Mouse (Mus musculus): ENCODE results near the gene Mrm3. TPM values are rescaled to one million over a fixed set of nuclear protein-coding genes. Genes with fewer than 3 reads are reported as not detected.
"Not testable (repeated sequence)": the region's sequence is repeated elsewhere in the genome, so short reads cannot be mapped to it uniquely, and the experiment has no call there.

The Mrm3 gene
- 10 to 100 TPM; 12.5 to 19.1 (median 18.6) TPM for total RNA-seq (2022)

DNA sequence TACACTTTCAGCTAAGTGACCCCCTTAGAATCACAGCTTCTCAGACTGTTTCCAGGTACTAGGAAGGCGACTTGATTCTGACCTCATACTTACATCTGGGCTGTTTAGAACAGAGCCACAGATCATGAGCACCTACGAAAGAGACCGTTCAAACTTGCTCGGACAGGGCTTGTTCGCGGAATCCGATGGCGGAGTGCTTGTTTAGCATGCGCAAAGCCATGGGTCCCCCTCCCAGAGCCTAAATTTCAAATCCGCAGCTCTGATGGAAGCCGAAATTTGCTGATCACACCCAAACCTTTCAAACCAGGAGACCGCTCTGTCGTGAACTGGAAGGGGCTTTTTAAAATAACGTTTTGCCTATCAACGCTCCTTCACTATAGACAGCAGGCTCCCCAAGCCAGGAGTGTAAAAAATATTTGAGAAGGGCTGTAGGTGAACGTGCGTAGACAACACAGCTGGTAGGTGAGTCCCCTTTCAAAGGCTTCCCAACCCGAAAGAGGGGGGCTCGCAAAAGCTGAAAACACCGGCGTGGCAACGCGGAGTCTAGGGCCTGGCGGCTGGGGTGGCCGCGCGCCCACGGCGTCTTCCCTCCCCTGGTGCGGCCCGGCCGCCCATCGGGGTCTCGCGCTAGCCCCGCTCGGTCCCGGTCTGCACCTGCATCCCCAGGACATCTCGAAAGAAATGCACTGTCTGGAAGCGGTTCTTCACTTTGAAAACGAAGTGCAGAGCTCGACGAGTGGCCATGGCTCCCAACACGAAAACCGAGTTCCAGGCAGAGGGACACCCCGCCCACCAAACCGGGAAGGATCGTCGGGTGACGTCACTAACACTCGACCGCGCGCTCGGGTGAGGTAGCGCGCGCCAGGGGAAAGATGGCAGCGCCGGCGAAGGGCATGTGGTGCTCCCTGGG lies at the start of gene Mrm3, which contains the start of gene Glod4:
Mrm3 (plus strand) TSS at position 815 of the 910 bp plus-strand sequence.
Glod4 (minus strand) TSS at position 825 of the 910 bp plus-strand sequence.
- DNase-seq (ENCODE audit: low spot score in 2 of 2) = peak; percentile 81 to 91

- no peak for DNase-seq (ENCODE audit: low spot score in 2 of 2)
Observed at GRCm38 (mm10) chr11:76196275-76196976, 47.1 kb upstream of the Mrm3 start.

- DNase-seq (ENCODE audit: low spot score in 2 of 2) = no peak
Observed at GRCm38 (mm10) chr11:76196977-76197469, 46.5 kb upstream of the Mrm3 start.

- peak; percentile 74 to 86 for DNase-seq (ENCODE audit: low spot score in 2 of 2)
Observed at GRCm38 (mm10) chr11:76201761-76202674, 41.5 kb upstream of the Mrm3 start.

DNA sequence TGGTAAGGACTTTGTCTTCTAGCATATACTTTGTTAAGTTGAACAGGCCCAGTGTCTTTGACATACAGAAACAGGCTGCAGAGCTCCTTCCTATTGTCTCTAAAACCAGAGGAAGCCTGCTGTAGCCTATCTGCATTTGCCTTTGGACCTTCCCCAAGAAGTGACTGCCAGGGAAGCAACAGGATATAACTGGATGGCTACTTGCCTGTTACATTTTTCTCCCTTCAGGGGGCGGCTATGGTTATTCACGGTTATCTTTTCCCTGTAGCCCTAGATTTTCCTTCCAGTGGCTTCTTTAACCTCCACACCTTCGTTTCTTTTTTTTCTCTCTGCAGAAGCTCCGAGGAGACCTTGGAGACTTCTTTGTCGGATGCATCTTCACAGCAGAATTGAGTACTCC lies 36.7 kb upstream of the Mrm3 start:
- no peak for DNase-seq (ENCODE audit: low spot score in 2 of 2)

- DNase-seq (ENCODE audit: low spot score in 2 of 2) = no peak
Observed at GRCm38 (mm10) chr11:76210228-76210985, 33.1 kb upstream of the Mrm3 start.

DNA sequence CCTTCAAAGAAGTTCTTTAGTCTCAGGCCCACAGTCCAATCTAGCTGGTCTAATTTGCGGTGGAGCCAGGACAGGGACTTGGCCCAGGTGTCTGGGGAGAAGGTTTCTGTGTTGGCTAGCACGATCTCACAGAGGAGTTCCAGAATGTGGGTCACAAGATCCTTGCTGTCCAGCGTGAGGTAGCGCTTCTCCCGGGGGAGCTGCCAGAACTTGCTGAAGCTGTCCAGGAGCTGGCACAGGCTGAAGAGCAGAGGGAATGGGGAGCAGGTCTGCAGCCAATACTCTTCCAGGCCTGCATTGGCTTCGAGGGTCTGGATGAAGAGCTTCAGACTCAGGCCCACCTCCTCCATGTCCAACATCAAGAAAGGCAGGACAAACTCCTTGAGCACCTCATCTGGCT lies 31.9 kb upstream of the Mrm3 start:
- DNase-seq (ENCODE audit: low spot score in 2 of 2) = not testable (repeated sequence)

- no peak for DNase-seq (ENCODE audit: low spot score in 2 of 2)
Observed at GRCm38 (mm10) chr11:76213841-76214240, 29.7 kb upstream of the Mrm3 start.

DNA sequence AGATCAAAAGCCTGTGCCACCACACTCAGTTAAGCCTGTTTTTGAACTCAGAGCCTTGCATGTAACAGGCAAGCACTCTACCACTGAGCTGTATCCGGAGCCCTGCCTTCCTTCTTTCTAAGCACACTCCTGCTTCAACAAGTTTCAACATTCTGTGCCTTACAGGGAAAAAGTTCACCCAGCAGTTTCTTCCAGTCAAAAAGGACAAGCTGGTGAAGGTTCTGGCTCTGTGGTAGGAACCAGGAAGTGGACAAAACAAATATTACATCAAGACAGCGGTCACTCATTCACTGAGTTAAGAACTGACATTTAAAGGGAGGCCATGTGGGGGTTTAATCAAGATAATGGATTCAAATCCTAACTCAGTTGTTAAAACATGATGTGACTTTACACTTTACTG lies 28.5 kb upstream of the Mrm3 start:
- DNase-seq (ENCODE audit: low spot score in 2 of 2) = no peak

DNA sequence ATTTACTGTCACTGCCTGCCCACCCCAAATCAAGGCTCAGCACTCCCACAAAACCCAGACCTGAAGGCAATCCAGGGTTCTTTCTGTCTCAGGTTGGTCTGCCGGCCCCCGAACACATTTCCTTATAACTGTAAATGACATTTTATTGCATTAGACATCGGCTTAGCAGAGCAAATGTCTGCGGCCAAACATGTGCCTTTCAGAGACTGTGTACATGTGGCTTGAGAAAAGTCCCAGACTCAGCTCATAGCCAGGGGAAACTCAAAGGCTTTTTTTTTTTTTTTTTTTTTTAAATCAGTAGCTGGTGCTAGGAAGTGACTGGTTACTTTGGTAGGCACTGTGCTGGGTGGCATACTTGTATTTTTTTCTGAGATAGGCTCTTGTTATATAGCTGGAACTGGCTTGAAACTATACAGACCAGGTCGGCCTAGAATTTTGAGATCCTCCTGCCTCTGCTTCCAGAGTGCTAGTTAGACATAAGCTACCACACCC lies 27.4 kb upstream of the Mrm3 start:
- no peak for DNase-seq (ENCODE audit: low spot score in 2 of 2)

GRCm38 (mm10) chr11:76216681-76217389 lies 26.7 kb upstream of the Mrm3 start:
- no peak for DNase-seq (ENCODE audit: low spot score in 2 of 2)

GRCm38 (mm10) chr11:76217390-76217800 lies 26.1 kb upstream of the Mrm3 start, which contains the start of the genes Dbil5 and Gemin4:
Dbil5 (plus strand) TSS chr11:76217608.
Gemin4 (minus strand) TSS chr11:76217664.
- peak; percentile 94 to 95 for DNase-seq (ENCODE audit: low spot score in 2 of 2)

- DNase-seq (ENCODE audit: low spot score in 2 of 2) = no peak
Observed at GRCm38 (mm10) chr11:76224631-76225030, 18.9 kb upstream of the Mrm3 start.

GRCm38 (mm10) chr11:76225051-76225450 lies 18.5 kb upstream of the Mrm3 start:
- DNase-seq (ENCODE audit: low spot score in 2 of 2) = no peak

DNA sequence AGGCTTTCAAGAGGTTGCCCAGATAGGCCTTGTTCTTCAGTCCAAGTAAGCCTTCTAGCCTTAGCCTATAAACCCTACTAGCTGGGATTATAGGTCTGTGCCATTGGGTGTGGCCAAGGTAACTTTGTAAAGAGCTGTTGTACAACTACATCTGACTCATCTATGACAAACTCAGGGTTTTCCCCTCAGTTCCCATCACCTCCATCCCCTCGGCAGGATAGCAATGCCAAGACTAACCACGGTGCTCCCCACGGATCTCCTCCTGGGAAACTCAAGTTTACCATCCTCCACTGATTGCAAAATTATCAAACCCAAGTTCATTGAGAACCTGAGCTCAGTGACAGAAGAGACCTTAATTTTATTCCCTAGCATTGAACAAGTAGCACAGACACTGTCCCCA lies 7.4 kb upstream of the Mrm3 start:
- DNase-seq (ENCODE audit: low spot score in 2 of 2) = no peak

- no peak for DNase-seq (ENCODE audit: low spot score in 2 of 2)
Observed at GRCm38 (mm10) chr11:76239750-76240149, 3.8 kb upstream of the Mrm3 start.

DNA sequence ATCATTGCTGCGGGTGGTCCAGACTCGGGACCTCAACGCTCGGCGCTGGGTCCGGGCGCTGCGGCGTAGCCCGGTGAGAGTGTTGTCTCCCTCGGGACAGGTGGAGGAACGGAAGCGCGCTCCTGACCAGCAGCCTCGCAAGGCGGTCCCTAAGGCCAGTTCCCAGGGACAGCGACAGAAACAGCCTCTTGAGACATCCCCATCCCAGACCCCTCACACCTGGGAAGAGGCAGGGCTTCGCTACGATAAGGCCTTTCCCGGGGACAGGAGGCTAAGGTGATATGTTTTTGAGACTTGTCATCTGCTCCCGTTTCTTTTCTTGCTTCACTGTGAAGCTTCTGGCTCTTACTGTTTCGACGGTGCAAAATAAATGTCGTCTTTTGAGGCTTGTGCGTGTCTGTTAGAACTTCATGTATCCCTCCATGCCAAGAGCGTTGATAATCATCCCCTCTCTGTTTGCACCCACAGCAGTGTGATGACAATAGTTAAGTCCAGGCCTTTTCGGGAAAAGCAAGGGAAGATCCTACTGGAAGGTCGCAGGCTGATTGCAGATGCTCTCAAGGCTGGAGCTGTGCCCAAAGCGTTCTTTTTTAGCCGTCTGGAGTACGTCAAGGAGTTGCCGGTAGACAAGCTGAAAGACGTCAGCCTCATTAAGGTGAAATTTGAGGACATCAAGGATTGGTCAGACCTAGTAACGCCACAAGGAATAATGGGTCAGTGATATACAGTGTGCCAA lies 464 bp downstream of the Mrm3 start:
- DNase-seq (ENCODE audit: low spot score in 2 of 2) = no peak

DNA sequence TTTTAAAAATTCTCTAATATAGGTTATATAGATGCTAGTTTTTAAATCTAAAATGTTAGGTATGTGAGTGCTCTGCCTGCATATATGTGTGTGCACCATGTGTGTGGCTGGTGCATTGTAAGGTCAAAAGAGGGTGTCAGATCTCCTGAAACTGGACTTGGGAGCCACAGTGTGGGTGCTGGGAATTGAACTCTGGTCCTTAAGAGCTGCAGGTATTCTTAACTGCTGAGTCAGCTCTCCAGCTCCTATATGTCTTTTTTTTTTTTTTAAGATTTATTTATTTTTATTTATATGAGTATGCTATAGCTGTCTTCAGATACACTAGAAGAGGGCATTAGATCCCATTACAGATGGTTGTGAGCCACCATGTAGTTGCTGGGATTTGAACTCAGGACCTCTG lies 2.9 kb downstream of the Mrm3 start:
- no peak for DNase-seq (ENCODE audit: low spot score in 2 of 2)

DNA sequence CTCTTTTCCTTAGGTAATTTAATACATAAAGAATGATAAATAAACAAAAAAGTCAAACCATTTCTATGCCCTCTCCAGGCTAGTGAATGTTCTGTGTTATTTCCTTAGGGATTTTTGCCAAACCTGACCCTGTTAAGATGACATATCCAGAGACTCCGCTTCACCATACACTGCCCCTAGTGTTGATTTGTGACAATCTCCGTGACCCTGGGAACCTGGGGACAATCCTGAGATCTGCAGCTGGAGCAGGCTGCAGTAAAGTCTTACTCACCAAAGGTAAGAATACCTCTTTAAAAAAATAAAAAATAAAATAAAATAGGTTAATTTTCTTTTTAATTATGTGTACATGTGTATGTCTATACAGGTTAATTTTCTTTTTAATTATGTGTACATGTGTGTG lies 3.7 kb downstream of the Mrm3 start:
- no peak for DNase-seq (ENCODE audit: low spot score in 2 of 2)
